Mouse (Mus musculus) macrophage (primary cell): ENCODE results near the gene Clec1b. TPM values are rescaled to one million over a fixed set of nuclear protein-coding genes. Genes with fewer than 3 reads are reported as not detected.

Experiments
- H3K27ac ChIP-seq: fragments of 350-480 bp; formaldehyde crosslinking; 2 replicates; pipeline ENCODE4 v1.9.0; 2021
- H3K36me3 ChIP-seq: fragments of 350-480 bp; formaldehyde crosslinking; 2 replicates; pipeline ENCODE4 v1.9.0; 2021; ENCODE audit errors: inconsistent target
- H3K4me3 ChIP-seq: fragments of 350-480 bp; formaldehyde crosslinking; 2 replicates; pipeline ENCODE4 v1.9.0; 2021; ENCODE audit errors: inconsistent target
- H3K79me2 ChIP-seq: fragments of 350-480 bp; formaldehyde crosslinking; 2 replicates; pipeline ENCODE4 v1.9.0; 2021; ENCODE audit errors: inconsistent target
- WGBS: methylation state at CpG from one replicate; pipeline ENCODE4 v1.1.7; 2026; ENCODE audit warnings: inconsistent platforms; ENCODE audit not compliant: missing documents; 5-methylcytosine and 5-hydroxymethylcytosine counted together
- polyA plus RNA-seq: library from polyadenylated mRNA; stranded (reverse); fragments of 250-400 nt; gene quantifications from 3 replicates; pipeline ENCODE4 v1.2.4, GENCODE M21; 2018; ENCODE audit warnings: inconsistent platforms

Gene Clec1b
- polyA plus RNA-seq, 1 experiment from 2014 or later = 5.0 TPM

GRCm38 (mm10) chr6:129385774-129386173 lies 11.3 kb upstream of the Clec1b start, which contains the start of gene Clec12b:
Gene Clec12b (minus strand): TSS chr6:129385874.
- H3K36me3 ChIP-seq = no peaks in the 10 kb centered on the region
- no peak within 1 kb of the TSS for H3K27ac ChIP-seq
- H3K79me2 ChIP-seq = no peaks in the 10 kb centered on the region
- H3K4me3 ChIP-seq = no peak within 1 kb of the TSS
- WGBS = 95% methylated on average over 2 of the region's 2 CpGs

GRCm38 (mm10) chr6:129393087-129393720 lies 3.9 kb upstream of the Clec1b start:
- H3K36me3 ChIP-seq = no peaks in the 10 kb centered on the region
- no peaks in the 10 kb centered on the region for H3K79me2 ChIP-seq
- no peak overlapping the region for H3K27ac ChIP-seq
- no peak overlapping the region for H3K4me3 ChIP-seq
- 16% methylated on average over 2 of the region's 2 CpGs for WGBS

DNA sequence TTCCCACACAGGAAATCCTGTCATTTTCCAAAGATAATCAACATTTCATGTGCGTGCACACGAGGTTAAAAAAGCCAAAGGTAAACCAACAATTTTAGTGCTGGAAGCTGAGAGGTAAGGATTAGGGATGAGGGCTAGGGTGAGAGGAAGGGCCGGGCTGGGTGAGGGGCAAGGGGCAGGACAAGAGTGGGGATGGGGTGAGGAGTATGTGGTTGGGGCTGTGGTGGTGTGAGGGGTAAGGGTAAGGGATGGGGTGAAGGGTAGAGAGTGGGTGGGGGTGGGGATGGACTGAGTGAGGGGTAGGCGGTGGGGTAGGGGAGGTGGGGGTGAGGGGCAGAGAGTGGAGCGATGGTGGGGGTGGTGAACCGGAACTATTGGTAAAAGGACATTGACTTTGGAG lies 3.4 kb upstream of the Clec1b start:
- WGBS = 72% methylated on average over 6 of the region's 6 CpGs
- H3K79me2 ChIP-seq = no peaks in the 10 kb centered on the region
- H3K4me3 ChIP-seq = no peak overlapping the region
- H3K27ac ChIP-seq = no peak overlapping the region
- H3K36me3 ChIP-seq = no peaks in the 10 kb centered on the region

DNA sequence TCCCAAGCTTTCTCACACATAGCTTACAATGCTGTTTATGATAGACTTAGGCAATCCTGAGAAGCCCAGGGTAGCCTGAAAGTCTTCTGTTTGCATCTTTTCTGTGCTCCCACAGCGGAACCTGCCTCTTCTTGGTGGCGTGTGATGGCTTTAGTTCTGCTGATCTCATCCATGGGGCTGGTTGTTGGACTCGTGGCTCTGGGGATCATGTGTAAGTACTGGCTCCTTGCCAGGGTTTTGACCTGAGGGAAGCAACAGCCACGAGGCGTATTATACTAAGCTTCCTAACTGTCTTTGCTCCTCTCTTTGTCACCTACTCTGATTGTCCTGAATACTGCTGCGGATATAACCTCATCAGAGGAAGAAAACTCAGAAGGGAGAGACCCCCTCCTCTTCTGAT lies 2.8 kb downstream of the Clec1b start:
- 29% methylated on average over 6 of the region's 6 CpGs for WGBS
- H3K27ac ChIP-seq = peak overlapping the region; percentile 24
- no peaks in the 10 kb centered on the region for H3K79me2 ChIP-seq
- H3K36me3 ChIP-seq = no peaks in the 10 kb centered on the region
- H3K4me3 ChIP-seq = no peak overlapping the region

DNA sequence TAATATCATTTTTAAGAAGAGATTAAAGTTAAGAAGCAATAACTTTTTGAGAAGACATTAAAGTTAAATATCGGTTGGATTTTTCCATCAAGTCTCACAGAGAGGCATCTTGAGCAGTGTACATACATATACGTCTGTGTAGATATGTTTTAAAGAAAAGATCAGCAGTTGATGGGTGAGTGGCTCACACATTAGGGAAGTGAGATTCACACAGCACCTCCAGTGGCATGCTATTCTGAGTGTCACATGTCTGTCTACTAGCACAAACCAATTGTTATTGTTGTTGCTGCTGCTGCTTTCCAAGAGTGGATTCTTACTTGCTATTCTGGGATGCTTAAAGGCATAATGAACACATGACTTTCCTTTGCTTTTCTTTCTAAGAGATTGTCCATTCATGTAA lies 5.3 kb downstream of the Clec1b start:
- Histone ChIP-seq H3K27ac (no peak overlapping the region), H3K79me2 (no peaks in the 10 kb centered on the region), H3K36me3 (no peaks in the 10 kb centered on the region), H3K4me3 (no peak overlapping the region)
- WGBS = 56% methylated on average over 2 of the region's 2 CpGs

DNA sequence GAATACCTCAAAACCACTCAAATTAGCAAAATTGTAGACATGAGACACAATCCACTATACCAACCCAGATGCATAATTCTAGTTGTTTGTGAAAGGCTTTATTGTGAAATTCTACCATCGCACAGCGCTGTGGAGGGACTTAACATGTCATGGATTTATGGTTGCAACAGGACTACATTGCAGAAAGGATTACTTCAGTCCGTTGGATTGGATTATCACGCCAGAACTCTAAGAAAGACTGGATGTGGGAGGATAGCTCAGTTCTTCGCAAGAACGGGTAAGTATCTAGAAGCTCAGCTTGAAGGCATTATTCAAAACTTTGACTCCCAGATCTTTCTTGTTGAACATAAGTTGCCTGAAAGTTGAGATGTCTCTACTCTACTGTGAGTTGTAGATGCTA lies 6.3 kb downstream of the Clec1b start:
- H3K36me3 ChIP-seq = no peaks in the 10 kb centered on the region
- no peak overlapping the region for H3K4me3 ChIP-seq
- no peaks in the 10 kb centered on the region for H3K79me2 ChIP-seq
- no peak overlapping the region for H3K27ac ChIP-seq
- 79% methylated on average over 6 of the region's 6 CpGs for WGBS

DNA sequence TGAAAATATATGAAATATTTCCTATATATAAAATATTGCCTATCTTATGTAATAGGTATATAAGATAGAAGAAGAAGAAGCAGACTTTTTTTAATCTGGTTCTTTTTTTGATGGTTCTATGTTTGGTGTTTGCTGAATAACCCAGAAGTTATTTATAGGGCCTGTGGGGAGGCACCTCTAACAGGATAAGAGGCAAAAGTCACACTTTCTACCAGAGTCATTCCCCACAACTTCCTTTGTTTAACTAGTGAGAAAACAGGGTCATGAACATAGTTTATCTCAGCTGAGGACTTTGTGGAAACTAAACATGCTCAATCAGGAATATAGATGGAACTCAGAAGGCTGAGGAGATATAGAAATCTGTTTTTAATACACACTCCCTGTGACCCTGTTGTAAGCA lies 8.9 kb downstream of the Clec1b start:
- H3K27ac ChIP-seq = peak overlapping the region; percentile 86

GRCm38 (mm10) chr6:129407324-129407723 lies 10.2 kb downstream of the Clec1b start:
- Histone ChIP-seq H3K4me3 (no peak overlapping the region), H3K79me2 (no peaks in the 10 kb centered on the region), H3K27ac (peak overlapping the region; percentile 86), H3K36me3 (no peaks in the 10 kb centered on the region)
- 3% methylated on average over 2 of the region's 2 CpGs for WGBS

More for the DNA sequence above, 8.9 kb downstream of the Clec1b start:
- no peaks in the 10 kb centered on the region for H3K36me3 ChIP-seq
- no peak overlapping the region for H3K4me3 ChIP-seq
- no peaks in the 10 kb centered on the region for H3K79me2 ChIP-seq

DNA sequence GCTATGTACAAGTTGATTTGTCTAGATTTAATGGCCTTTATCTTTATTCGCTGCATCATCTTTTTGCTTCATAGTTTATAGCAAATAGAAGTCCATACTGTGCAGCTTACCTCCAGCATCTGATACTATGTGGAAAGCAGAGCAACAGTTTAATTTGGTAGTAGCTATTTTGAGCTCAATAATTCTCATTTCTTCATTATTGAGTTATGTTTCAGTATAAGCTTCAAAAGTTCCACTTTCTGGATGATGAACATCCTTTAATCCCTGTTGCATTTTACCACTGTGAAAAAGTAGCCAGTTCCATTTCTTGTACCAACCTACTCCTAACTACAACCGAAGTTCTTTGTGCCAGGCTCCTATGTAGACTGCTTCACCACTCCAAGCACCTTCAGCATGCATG lies 11.5 kb downstream of the Clec1b start, which contains the start of gene Clec9a:
Clec9a (plus strand) TSS at position 301 of the 400 bp plus-strand sequence.
- no peaks in the 10 kb centered on the region for H3K79me2 ChIP-seq
- peak within 1 kb of the TSS; percentile 86 for H3K27ac ChIP-seq
- H3K36me3 ChIP-seq = no peaks in the 10 kb centered on the region
- no peak within 1 kb of the TSS for H3K4me3 ChIP-seq
- WGBS = 86% methylated on average over 2 of the region's 2 CpGs

GRCm38 (mm10) chr6:129414177-129414576 lies 17.1 kb downstream of the Clec1b start:
- no peaks in the 10 kb centered on the region for H3K79me2 ChIP-seq
- H3K4me3 ChIP-seq = no peak overlapping the region
- 94% methylated on average over 1 of the region's 1 CpGs for WGBS
- H3K36me3 ChIP-seq = no peaks in the 10 kb centered on the region
- no peak overlapping the region for H3K27ac ChIP-seq

GRCm38 (mm10) chr6:129422311-129422710 lies 25.2 kb downstream of the Clec1b start:
- H3K4me3 ChIP-seq = no peak overlapping the region
- no peak overlapping the region for H3K27ac ChIP-seq
- WGBS = 92% methylated on average over 3 of the region's 3 CpGs
- H3K79me2 ChIP-seq = no peaks in the 10 kb centered on the region
- H3K36me3 ChIP-seq = no peaks in the 10 kb centered on the region

GRCm38 (mm10) chr6:129423040-129423733 lies 26.1 kb downstream of the Clec1b start:
- Histone ChIP-seq H3K4me3 (no peak overlapping the region), H3K27ac (no peak overlapping the region), H3K36me3 (no peaks in the 10 kb centered on the region), H3K79me2 (no peaks in the 10 kb centered on the region)
- WGBS = 81% methylated on average over 4 of the region's 4 CpGs

DNA sequence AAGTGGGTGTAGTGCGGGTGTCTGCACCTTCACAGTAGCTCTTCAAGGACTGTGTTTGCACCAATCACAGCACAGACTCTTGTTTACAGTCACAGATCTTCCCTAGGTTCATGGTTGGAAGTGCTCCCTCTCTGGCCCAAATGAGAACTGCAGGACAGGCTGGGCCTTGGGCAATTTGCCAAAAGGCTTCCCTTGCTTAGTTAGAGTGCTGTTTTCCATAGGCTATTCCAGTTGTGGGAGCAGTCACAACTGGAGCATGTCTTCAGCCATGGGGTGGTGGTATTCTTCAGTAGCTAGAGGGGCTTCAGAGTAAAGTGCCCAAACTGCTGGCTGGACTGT lies 26.6 kb downstream of the Clec1b start:
- 69% methylated on average over 1 of the region's 1 CpGs for WGBS
- Histone ChIP-seq H3K4me3 (no peak overlapping the region), H3K79me2 (no peaks in the 10 kb centered on the region), H3K36me3 (no peaks in the 10 kb centered on the region), H3K27ac (no peak overlapping the region)

DNA sequence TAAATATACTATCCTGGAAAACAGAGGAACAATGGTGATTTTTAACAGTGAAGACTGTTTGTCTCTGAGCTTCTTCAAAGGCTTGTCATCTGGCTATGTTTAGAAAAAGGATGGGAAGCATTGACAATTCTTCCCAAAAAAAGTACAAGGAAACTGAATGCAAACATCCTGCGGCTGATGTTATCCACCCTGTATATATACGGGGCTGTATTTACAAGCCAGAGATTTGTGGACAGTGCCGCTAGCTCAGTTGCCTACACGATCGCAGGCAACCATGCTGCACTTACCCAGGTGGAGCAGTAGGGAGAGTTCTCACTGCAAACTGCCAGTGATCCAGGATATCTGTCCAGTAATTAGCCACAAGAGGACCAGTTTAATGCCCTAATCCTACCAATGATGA lies 28.1 kb downstream of the Clec1b start:
- WGBS = 75% methylated on average over 5 of the region's 5 CpGs
- Histone ChIP-seq H3K79me2 (no peaks in the 10 kb centered on the region), H3K4me3 (no peak overlapping the region), H3K36me3 (no peaks in the 10 kb centered on the region), H3K27ac (no peak overlapping the region)

DNA sequence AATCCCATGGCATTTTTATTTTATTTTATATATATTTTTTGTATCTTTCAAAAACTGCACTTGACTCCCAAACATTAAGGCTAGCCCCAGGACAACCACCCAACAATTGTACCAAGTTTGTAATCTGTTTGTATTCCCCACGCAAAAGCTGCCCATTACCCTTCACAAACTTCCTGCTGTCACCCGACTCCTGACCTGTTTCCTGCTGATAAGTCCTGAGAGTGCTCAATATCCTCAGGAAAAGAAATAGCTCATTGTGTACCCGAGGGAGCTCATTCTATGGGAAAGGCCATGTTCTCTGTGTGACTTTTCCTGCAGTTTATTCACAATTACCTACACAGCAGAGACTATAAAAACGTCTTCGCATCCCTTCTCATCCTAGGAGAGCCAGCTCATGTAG lies 28.7 kb downstream of the Clec1b start:
- Histone ChIP-seq H3K36me3 (no peaks in the 10 kb centered on the region), H3K27ac (no peak overlapping the region), H3K79me2 (no peaks in the 10 kb centered on the region), H3K4me3 (no peak overlapping the region)
- WGBS = 44% methylated on average over 5 of the region's 5 CpGs
